Mouse (Mus musculus) CH12.LX (cell line): ENCODE measurements around the gene Sobp.

ENCODE experiments used
- BHLHE40 ChIP-seq: IDR thresholded peaks from 2 replicates; pipeline ENCODE4 v1.6.1; 2011; ENCODE audit warnings: mild to moderate bottlenecking, low read depth, low read length, improper control_type of control experiment
- CHD2 ChIP-seq: IDR thresholded peaks from 2 replicates; pipeline ENCODE4 v1.6.1; 2011; ENCODE audit warnings: low read length, improper control_type of control experiment
- CTCF ChIP-seq, 2 experiments: IDR thresholded peaks in 1 of 2; conservative IDR thresholded peaks in 1 of 2; 2 replicates each; pipeline ENCODE4 v1.5.1; 2011 to 2012; ENCODE audit warnings: low read depth in 2 of 2, low read length in 2 of 2, improper control_type of control experiment in 1 of 2, inconsistent platforms in 1 of 2, mild to moderate bottlenecking in 1 of 2, moderate library complexity in 1 of 2
- GABPA ChIP-seq: IDR thresholded peaks from 2 replicates; pipeline ENCODE4 v1.6.1; 2012; ENCODE audit warnings: low read depth, low read length, improper control_type of control experiment, inconsistent platforms; ENCODE audit not compliant: insufficient replicate concordance
- MAX ChIP-seq: IDR thresholded peaks from 2 replicates; pipeline ENCODE4 v1.6.1; 2011; ENCODE audit warnings: low read length, improper control_type of control experiment
- UBTF ChIP-seq: IDR thresholded peaks from 2 replicates; pipeline ENCODE4 v1.6.1; 2012; ENCODE audit warnings: low read depth, mild to moderate bottlenecking, inconsistent platforms, low read length, improper control_type of control experiment, moderate library complexity
- USF2 ChIP-seq: conservative IDR thresholded peaks from 2 replicates; pipeline ENCODE4 v1.6.1; 2011; ENCODE audit warnings: low read depth, low read length, improper control_type of control experiment
- ZNF384 ChIP-seq: IDR thresholded peaks from 2 replicates; pipeline ENCODE4 v1.6.1; 2012; ENCODE audit warnings: low read depth, low read length, improper control_type of control experiment, inconsistent platforms

DNA sequence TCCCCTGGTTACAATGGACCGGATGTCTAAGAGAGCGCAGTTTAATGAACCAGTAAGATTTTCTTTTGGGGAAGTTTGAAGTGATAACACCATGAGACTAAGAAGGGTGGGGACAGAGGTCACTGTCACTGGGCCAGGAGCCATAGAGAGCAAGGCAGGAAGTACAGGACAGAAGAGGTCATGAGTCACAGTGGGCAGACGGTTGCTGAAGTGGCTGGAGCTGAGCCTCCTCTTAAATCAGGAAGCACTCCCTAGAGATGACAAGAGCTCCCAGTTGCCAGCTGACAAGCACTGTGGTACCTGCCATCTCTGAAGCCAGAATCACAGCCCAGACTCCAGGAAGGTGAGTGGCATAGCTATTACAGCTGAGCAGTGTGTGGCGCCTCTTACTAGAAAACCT, 139.5 kb downstream of the Sobp start:
- no peak for TF ChIP-seq ZNF384
- no peak for TF ChIP-seq BHLHE40
- no peak for TF ChIP-seq CTCF (conservative IDR thresholded peaks at IDR 0.05 in 1 of 2, IDR thresholded peaks at IDR 0.05 in 1 of 2; ENCODE audit: low read depth in 2 of 2, low read length in 2 of 2)
- no peak for TF ChIP-seq MAX
- no peak for TF ChIP-seq UBTF
- TF ChIP-seq CHD2: no peak
- no peak for TF ChIP-seq GABPA
- TF ChIP-seq USF2: no peak
